Mouse (Mus musculus): ENCODE data around the gene Iffo1. TPM values are rescaled to one million over a fixed set of nuclear protein-coding genes. Genes with fewer than 3 reads are reported as not detected.
A peak's percentile ranks its signal among the peaks of the same experiment; 100 is the strongest.

Iffo1 gene
- polyA plus RNA-seq, 1 experiment from 2014 or later, result 6.0 TPM

GRCm38 (mm10) chr6:125153018-125153389, 8.0 kb downstream of the Iffo1 start:
- WGBS, result 78% methylated on average over 5 of the region's 5 CpGs
- Histone ChIP-seq H3K4me2 (no peak overlapping the region), H3K9ac (no peak overlapping the region), H3K27me3 (ENCODE audit: insufficient read depth, low read length) (no peaks in the 10 kb centered on the region), H3K36me3 (ENCODE audit: insufficient read depth) (peaks cover 16% of the 10 kb centered on the region; the same call in 1 of the 2 replicates), H3K27ac (ENCODE audit: low read depth) (no peak overlapping the region), H3K4me1 (ENCODE audit: insufficient read depth) (no peaks in the 10 kb centered on the region; the same call in 1 of the 2 replicates), H3K9me3 (ENCODE audit: low read depth, low read length) (no peaks in the 10 kb centered on the region), H3K4me3 (ENCODE audit: low read depth, low read length) (no peak overlapping the region)
- TF ChIP-seq CTCF (IDR thresholded peaks at IDR 0.05; ENCODE audit: low read depth), result no peak
- DNase-seq (no peak), ATAC-seq (ENCODE audit: insufficient read depth) (no peak)

- DNase-seq, result no peak
- H3K4me3 ChIP-seq (ENCODE audit: low read depth, low read length), result no peak overlapping the region
- no peak for ATAC-seq (ENCODE audit: insufficient read depth)
- H3K9ac ChIP-seq, result no peak overlapping the region
- H3K4me1 ChIP-seq (ENCODE audit: insufficient read depth), result no peaks in the 10 kb centered on the region
- no peak overlapping the region for H3K4me2 ChIP-seq
- no peak overlapping the region for H3K27ac ChIP-seq (ENCODE audit: low read depth)
- H3K27me3 ChIP-seq (ENCODE audit: insufficient read depth, low read length), result no peaks in the 10 kb centered on the region
- no peak for TF ChIP-seq CTCF (IDR thresholded peaks at IDR 0.05; ENCODE audit: low read depth)
- no peaks in the 10 kb centered on the region for H3K9me3 ChIP-seq (ENCODE audit: low read depth, low read length)
- WGBS, result 90% methylated on average over 4 of the region's 4 CpGs
- H3K36me3 ChIP-seq (ENCODE audit: insufficient read depth), result peaks cover 19% of the 10 kb centered on the region
These were observed 8.6 kb downstream of the Iffo1 start for GRCm38 (mm10) chr6:125153682-125154081.

- DNase-seq (peak; percentile 51), ATAC-seq (ENCODE audit: insufficient read depth) (no peak)
- no peaks in the 10 kb centered on the region for H3K9me3 ChIP-seq (ENCODE audit: low read depth, low read length)
- no peak overlapping the region for H3K4me3 ChIP-seq (ENCODE audit: low read depth, low read length)
- H3K9ac ChIP-seq, result no peak overlapping the region
- no peaks in the 10 kb centered on the region for H3K27me3 ChIP-seq (ENCODE audit: insufficient read depth, low read length)
- H3K4me1 ChIP-seq (ENCODE audit: insufficient read depth), result no peaks in the 10 kb centered on the region
- H3K36me3 ChIP-seq (ENCODE audit: insufficient read depth), result peaks cover 28% of the 10 kb centered on the region
- peak; percentile 50 for TF ChIP-seq CTCF (IDR thresholded peaks at IDR 0.05; ENCODE audit: low read depth)
- H3K4me2 ChIP-seq, result no peak overlapping the region
- H3K27ac ChIP-seq (ENCODE audit: low read depth), result no peak overlapping the region
These were observed 9.5 kb downstream of the Iffo1 start for GRCm38 (mm10) chr6:125154550-125154949.

GRCm38 (mm10) chr6:125155262-125155661, 10.2 kb downstream of the Iffo1 start:
- WGBS, result 87% methylated on average over 8 of the region's 8 CpGs
- peaks cover 33% of the 10 kb centered on the region for H3K36me3 ChIP-seq (ENCODE audit: insufficient read depth)
- H3K4me1 ChIP-seq (ENCODE audit: insufficient read depth), result no peaks in the 10 kb centered on the region
- ATAC-seq (ENCODE audit: insufficient read depth), result no peak
- H3K4me3 ChIP-seq (ENCODE audit: low read depth, low read length), result no peak overlapping the region
- no peaks in the 10 kb centered on the region for H3K9me3 ChIP-seq (ENCODE audit: low read depth, low read length)
- no peak overlapping the region for H3K4me2 ChIP-seq
- no peaks in the 10 kb centered on the region for H3K27me3 ChIP-seq (ENCODE audit: insufficient read depth, low read length)
- no peak for TF ChIP-seq CTCF (IDR thresholded peaks at IDR 0.05; ENCODE audit: low read depth)
- DNase-seq, result no peak
- no peak overlapping the region for H3K27ac ChIP-seq (ENCODE audit: low read depth)
- no peak overlapping the region for H3K9ac ChIP-seq

- Histone ChIP-seq H3K36me3 (ENCODE audit: insufficient read depth) (peaks cover 41% of the 10 kb centered on the region), H3K4me1 (ENCODE audit: insufficient read depth) (no peaks in the 10 kb centered on the region), H3K9ac (no peak overlapping the region), H3K27me3 (ENCODE audit: insufficient read depth, low read length) (no peaks in the 10 kb centered on the region), H3K4me3 (ENCODE audit: low read depth, low read length) (no peak overlapping the region), H3K4me2 (no peak overlapping the region), H3K9me3 (ENCODE audit: low read depth, low read length) (no peaks in the 10 kb centered on the region), H3K27ac (ENCODE audit: low read depth) (no peak overlapping the region)
- 79% methylated on average over 3 of the region's 3 CpGs for WGBS
- DNase-seq (no peak), ATAC-seq (ENCODE audit: insufficient read depth) (no peak)
- no peak for TF ChIP-seq CTCF (IDR thresholded peaks at IDR 0.05; ENCODE audit: low read depth)
These were observed 11.4 kb downstream of the Iffo1 start for GRCm38 (mm10) chr6:125156491-125156890.

- no peak for DNase-seq
- TF ChIP-seq CTCF (IDR thresholded peaks at IDR 0.05; ENCODE audit: low read depth), result no peak
- Histone ChIP-seq H3K4me2 (no peak overlapping the region), H3K27ac (ENCODE audit: low read depth) (no peak overlapping the region), H3K4me1 (ENCODE audit: insufficient read depth) (no peaks in the 10 kb centered on the region), H3K27me3 (ENCODE audit: insufficient read depth, low read length) (no peaks in the 10 kb centered on the region), H3K9me3 (ENCODE audit: low read depth, low read length) (no peaks in the 10 kb centered on the region), H3K9ac (no peak overlapping the region), H3K4me3 (ENCODE audit: low read depth, low read length) (no peak overlapping the region), H3K36me3 (ENCODE audit: insufficient read depth) (peaks cover 45% of the 10 kb centered on the region)
- 52% methylated on average over 7 of the region's 7 CpGs for WGBS
- no peak for ATAC-seq (ENCODE audit: insufficient read depth)
These were observed 12.0 kb downstream of the Iffo1 start for GRCm38 (mm10) chr6:125156903-125157614.

GRCm38 (mm10) chr6:125158944-125159492, 14.0 kb downstream of the Iffo1 start:
- no peak for DNase-seq
- Histone ChIP-seq H3K4me1 (ENCODE audit: insufficient read depth) (peaks cover 6% of the 10 kb centered on the region), H3K9me3 (ENCODE audit: low read depth, low read length) (no peaks in the 10 kb centered on the region), H3K9ac (no peak overlapping the region), H3K27me3 (ENCODE audit: insufficient read depth, low read length) (no peaks in the 10 kb centered on the region), H3K36me3 (ENCODE audit: insufficient read depth) (peaks cover 56% of the 10 kb centered on the region), H3K4me2 (no peak overlapping the region), H3K27ac (ENCODE audit: low read depth) (no peak overlapping the region), H3K4me3 (ENCODE audit: low read depth, low read length) (no peak overlapping the region)
- no peak for TF ChIP-seq CTCF (IDR thresholded peaks at IDR 0.05; ENCODE audit: low read depth)
- 82% methylated on average over 15 of the region's 15 CpGs for WGBS
- ATAC-seq (ENCODE audit: insufficient read depth), result no peak

All from lung, embryonic 14.5 days (tissue).